Mouse (Mus musculus): Measurements from ENCODE around the gene Ctsw.

Gene Ctsw

DNA sequence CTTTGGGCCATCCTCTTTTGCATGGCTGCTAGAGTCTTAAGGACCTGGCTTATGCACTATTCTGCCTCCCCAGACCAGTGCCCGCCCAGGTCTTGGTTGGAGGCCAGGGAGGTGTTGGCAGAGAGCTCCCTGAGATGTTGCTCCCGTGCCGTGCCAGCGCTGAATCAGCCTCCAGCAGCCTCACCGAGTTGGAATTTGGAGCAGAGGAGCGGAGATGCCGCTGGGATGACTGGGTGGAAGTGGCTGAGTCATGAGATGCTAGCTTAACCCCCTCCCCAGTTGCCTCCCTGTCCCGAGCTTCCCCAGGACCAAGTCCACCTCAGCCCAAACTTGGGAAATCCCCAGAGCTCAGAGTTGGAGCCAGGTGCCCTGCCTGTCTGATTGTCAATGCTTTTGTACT lies 38.5 kb downstream of the Ctsw start:
- peak; percentile 78 for DNase-seq

GRCm38 (mm10) chr19:5429219-5429618 lies 39.1 kb downstream of the Ctsw start:
- DNase-seq: no peak

DNA sequence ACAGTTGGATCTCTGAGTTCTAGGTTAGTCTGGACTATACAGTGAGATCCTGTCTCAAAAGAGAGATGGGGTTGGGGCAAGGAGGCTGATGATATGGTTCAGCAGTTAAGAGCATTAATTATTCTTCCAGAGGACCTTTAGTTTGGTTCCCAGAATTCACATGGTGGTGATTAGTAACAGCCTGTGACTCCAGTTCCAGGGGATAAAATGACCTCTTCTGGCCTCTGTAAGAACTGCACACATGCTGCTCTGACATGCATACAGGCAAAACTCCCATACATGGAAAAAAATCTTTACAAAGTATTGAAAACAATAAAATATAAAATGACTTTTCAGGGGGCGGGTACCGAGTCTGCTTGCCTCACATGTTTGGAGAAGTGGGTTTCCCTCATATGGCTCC lies 40.2 kb downstream of the Ctsw start:
- peak; percentile 62 for DNase-seq

- DNase-seq: no peak
Observed at GRCm38 (mm10) chr19:5426640-5427290, 41.5 kb downstream of the Ctsw start.

- DNase-seq: no peak
Observed at GRCm38 (mm10) chr19:5425906-5426565, 42.3 kb downstream of the Ctsw start.

DNA sequence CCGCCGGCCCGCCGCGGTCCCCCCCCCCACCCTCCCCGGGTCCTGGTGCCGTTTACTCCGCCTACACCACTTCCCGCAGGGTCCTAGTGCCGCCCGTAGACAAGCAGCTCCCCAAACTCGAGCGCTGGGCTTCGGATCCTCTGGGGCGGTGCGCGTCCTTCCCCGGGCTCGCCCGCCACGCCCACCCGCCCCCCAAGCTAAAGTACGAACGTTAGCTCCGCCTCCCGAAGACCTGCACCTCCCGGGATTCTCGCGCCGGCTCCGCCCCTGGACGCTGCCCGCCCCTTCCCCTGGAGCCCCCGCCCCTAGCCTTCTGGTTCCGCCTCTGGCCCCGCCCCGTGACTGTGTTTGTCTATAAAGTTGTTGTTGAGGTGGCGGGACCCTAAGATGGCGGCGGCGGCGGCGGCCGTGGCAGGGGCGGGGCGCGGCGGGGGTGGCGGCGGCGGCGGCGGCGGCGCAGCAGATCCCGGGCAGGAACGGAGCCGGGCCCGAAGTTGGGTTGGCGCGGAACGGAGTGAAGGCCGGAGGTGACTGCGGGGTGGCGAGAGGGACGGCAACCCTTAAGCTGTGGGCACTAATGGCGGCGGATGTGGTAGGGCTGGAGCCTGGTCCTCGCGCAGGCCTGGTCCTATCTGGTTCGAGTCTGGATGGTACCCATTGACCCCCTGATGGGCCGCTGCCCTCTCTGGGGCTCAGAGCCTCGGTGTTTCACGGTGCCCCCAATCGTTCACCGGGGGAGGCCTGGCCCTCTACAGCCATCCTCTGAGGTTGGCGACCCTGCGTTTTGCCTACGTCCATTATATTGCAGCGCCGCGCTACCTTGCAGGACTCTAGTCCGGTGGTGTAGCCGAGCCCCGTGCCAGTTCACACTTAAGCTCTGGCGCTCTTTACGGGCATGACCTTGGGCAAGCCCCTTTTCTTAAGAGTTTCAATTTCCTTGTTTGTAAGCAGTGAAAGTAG lies 43.2 kb downstream of the Ctsw start, which contains the start of the genes Drap1 and AI837181:
Gene Drap1 (minus strand): TSS at position 198 of the 960 bp plus-strand sequence.
Gene AI837181 (plus strand): TSS at position 363 of the 960 bp plus-strand sequence.
- DNase-seq: peak; percentile 97

GRCm38 (mm10) chr19:5424092-5424781 lies 44.1 kb downstream of the Ctsw start:
- DNase-seq: peak; percentile 90

DNA sequence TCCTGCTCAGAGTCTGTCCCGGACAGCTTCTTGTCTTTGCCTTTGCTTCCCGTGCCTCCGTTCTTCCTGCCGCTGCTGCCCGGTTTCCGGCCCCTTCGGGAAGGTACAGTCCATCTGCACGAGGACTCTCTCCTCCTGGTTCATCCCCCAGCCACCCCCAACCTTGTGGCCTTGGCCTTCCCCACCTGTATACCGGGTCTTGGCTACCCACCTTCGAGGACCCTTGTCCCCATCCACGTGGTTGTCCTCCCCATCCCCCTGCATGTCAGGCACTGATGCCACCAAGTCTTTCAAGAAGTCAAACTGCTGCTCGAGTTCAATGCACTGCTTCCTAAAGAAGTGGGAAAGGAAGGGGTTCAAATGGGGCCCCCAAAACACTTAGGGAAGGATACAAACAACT lies 44.7 kb downstream of the Ctsw start:
- DNase-seq: no peak

DNA sequence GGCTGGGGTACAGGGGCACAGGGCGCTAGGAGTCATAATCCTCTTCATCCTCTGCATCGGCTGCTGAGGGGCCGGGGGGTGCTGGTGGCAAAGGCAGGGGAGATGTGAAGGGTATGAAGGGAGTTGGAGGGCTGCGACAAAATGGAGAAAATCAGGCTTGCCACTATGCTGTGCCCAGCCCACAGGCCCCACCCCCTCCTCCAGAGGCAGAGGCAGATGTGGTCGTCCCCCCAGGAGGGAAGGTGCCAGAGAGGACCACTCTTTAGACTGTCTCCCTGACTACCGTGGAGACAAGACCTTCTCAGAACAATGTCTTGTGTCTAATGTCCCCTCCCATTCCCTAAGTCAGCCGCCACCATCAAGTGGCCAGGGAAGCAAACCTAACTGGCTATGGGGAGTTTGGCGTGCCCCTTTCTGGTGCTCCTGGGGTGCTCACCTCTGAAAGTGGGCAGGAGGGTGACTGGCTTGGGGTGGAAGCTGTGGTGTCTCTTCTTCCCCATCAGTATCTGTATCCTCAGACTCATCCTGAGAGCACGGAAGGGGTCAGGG lies 45.3 kb downstream of the Ctsw start:
- no peak for DNase-seq

GRCm38 (mm10) chr19:5422267-5422666 lies 46.0 kb downstream of the Ctsw start:
- no peak for DNase-seq

DNA sequence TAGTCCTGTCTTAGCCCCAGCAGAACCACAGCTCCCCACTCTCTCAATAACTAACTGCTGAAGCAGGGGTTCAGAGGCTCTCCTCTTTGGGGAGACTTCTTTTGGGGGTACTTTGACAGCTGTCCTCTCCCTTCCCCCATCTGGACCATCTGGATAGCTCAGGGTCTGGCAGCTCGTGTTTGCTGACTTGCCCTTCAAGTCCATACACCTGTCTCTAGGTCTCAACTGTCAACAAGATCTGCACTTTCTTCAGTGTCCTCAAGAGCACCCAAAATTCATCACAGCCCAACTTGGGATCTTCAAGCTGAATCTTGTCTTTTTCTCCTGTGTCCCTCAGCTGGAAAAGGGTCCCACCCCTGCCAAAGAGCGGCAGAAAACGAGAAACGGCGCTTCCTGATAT lies 46.5 kb downstream of the Ctsw start:
- DNase-seq: no peak

GRCm38 (mm10) chr19:5420579-5420978 lies 47.7 kb downstream of the Ctsw start:
- no peak for DNase-seq

GRCm38 (mm10) chr19:5419630-5420029 lies 48.7 kb downstream of the Ctsw start:
- no peak for DNase-seq

DNA sequence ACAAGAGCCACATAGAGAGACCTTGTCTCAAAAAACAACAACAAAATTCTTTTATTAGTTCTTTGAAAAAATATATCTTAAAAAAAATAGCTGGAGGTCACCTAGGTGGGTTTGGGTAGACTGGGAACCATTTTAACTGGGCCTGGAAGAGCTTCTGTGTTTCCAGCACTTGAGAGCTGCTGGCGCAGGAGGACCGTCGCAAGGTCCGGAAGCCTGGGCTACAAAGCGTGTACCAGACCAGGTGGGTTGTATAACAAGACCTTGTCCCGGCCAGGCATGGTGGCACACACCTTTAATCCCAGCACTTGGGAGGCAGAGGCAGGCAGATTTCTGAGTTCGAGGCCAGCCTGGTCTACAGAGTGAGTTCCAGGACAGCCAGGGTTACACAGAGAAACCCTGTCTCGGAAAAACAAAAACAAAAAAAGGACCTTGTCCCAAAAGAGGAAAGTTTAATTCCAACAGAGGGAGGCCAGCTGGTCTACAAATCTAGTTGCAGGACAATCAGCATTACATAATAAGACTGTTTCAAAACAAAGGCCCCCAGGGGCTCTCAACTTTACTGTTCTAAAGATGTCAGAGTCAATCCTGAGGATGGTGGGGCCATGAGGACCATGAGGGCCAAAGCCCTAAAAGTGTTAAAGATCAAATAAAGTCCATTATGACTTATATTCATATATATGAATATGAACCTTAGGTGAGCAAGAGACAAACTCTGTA lies 49.4 kb downstream of the Ctsw start:
- no peak for DNase-seq

Data from kidney, postnatal 14 days (tissue).